Mouse (Mus musculus) heart, adult 2 months (tissue): ENCODE measurements around the gene Gm11444.

Source experiments
- CTCF ChIP-seq: fragments of 200-600 bp; IDR thresholded peaks from 2 replicates; pipeline ENCODE4 v1.8.1; 2022; ENCODE audit warnings: antibody characterized with exemption, mild to moderate bottlenecking, moderate library complexity
- EP300 ChIP-seq: fragments of 200-500 bp; IDR thresholded peaks from 2 replicates; pipeline ENCODE4 v1.6.1; 2011; ENCODE audit warnings: low read depth, low read length, control low read depth; ENCODE audit not compliant: insufficient read depth
- POLR2A ChIP-seq: fragments of 200-500 bp; IDR thresholded peaks from 2 replicates; pipeline ENCODE4 v1.6.1; 2011; ENCODE audit warnings: mild to moderate bottlenecking, low read depth, low read length, control low read depth; ENCODE audit not compliant: insufficient read depth

GRCm38 (mm10) chr11:85842596-85843346 lies 7.4 kb downstream of the Gm11444 start:
- TF ChIP-seq CTCF = no peak
- no peak for TF ChIP-seq POLR2A
- no peak for TF ChIP-seq EP300
